Mouse (Mus musculus): Measurements from ENCODE around the gene Il13ra1. TPM values are rescaled to one million over a fixed set of nuclear protein-coding genes. Genes with fewer than 3 reads are reported as not detected.
A peak's percentile ranks its signal among the peaks of the same experiment; 100 is the strongest.

Il13ra1 gene
- 10 to 100 TPM in 1 of 2 experiments, 1 to 10 TPM in 1; 7.1 to 13.8 TPM for total RNA-seq (2021)
- long read RNA-seq, experiment 1, transcript Il13ra1-201 (11 exons, 3,712 nt): major isoform, 5 of 5 reads
- long read RNA-seq, experiment 1, partial matches to known transcripts: 0 of 5 reads
- long read RNA-seq, experiment 1, other reads (novel, unspliced or antisense): 0 of 5 reads
- long read RNA-seq, experiment 2: 0 reads

DNA sequence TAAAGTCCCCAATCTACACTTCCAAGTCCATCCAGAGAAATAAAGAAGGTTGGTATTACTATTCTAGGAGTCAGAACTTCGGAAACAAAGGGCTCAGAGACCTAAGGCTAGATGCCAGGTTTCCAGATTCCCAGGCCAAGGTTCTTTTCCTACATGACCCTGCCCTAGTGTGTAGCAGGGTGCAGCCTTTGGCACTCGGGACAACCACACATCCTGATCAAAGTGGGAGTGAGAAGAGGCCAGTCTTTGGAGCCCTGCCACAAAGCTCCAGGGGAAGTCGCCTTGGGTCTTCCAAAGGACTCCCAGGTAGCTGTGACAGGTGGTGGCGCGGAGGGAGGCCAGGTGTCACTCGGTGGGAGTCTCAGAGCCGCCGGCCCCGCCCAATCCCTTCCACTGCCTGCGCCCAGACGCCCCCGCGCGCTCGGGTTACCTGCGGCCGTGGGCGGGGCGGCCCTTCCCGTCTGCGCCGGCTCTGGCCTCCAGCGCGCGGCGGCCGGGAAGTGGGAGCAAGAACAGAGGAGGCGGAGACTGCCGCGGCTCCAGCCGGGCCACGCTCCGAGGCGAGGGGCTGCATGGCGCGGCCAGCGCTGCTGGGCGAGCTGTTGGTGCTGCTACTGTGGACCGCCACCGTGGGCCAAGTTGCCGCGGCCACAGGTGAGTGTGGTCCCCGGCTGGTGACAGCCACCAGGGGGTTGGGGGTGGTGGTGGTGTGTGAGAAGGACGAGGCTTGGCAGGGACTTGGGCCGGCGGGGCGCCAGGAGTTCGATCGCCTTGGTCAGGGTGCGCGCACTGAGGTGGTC is at the start of gene Il13ra1:
Gene Il13ra1, plus strand, starts transcription at position 489 of the 800 bp plus-strand sequence.
- peak; percentile 40 to 54 for DNase-seq

DNA sequence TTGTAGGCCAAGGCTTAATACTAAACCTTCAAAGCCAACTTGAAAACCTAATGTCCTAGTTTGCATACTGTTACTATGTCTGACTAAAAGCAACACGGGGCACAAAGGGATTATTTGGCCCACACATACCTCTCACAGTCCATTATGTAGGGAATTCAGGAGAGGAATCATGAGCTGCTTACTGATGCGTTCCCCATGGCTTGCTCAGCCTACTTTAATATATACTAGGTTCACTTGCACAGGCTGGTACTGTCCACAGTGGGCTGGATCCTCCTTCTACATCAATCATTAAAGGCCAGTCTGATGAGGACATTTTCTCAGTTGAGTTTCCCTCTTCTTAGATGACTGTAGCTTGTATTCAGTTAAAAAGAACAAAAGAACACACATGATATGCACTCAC is 37.9 kb upstream of the Il13ra1 start:
- DNase-seq: no peak

DNA sequence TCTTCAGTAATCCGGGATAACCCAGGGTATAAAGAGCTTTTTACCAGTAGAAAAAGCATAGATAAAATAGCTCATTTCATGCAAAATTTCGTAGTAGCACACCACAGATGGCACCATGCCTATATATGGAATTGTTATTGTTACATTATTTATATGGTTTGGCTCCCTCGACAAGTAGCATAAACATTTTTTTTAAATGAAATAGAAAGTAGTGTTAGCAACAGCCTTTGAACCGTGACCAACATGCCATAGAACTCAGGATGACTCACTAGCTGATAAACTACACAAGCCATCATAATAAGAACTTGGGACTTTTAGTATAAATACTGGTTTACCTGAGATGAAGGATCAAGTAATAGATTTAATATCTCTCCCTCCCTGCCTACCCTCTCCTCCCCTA is 34.7 kb upstream of the Il13ra1 start:
- DNase-seq: no peak

DNA sequence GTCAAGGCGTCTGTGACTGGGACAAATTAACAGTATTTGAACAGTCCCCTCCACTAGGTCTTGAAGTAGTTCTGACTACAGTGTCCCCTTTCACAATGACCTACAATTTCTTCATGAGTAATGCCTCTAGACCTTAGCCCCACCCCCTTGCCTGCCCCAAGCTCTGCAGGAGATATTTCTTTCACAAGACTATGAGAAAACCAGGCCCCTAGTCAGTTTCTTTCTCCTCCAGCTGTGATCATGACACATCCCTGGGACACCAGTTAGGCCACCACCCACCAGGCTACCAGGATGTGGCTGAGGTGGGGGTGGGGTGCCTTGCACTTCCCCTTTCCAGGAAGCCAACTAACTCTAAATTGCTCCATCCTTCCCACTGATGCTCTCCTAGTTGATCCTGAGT is 29.0 kb upstream of the Il13ra1 start:
- DNase-seq: peak; percentile 12

DNA sequence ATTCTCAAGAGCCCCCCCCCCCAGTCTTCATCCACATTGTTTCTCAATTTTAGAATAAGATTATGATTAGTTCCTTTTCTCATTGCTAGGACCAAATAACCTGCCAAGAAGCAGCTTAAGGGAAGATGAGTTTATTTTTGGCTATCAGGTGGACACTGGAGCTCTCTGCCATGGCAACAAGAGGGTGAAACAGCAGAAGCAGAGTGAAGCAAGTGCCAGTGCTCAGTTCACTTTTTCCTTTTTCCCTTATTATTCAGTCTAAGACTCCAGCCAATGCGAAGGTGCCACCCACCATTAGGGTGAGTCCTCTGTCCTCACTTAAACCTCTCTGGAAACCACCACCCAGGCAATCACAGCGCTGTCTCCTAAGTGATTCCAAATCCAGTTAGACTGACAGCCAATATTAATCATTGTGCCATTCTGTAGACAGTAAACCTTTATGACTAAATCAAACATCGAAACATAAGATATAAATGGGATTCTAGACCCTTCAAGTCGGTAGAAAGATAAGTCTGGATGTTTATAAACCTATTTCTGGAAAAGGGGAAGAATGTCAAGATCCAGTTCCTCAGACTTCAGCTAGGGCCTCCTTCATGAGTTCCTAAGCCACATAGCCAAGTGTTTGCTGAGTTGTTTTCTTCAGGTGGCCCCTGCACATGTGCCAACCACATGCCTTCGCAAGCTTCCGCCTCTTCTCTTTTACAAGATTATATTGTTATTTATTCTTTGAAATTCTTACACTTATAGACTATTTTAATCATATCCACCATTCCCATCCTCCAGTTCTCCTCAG is 23.2 kb upstream of the Il13ra1 start:
- DNase-seq: no peak

DNA sequence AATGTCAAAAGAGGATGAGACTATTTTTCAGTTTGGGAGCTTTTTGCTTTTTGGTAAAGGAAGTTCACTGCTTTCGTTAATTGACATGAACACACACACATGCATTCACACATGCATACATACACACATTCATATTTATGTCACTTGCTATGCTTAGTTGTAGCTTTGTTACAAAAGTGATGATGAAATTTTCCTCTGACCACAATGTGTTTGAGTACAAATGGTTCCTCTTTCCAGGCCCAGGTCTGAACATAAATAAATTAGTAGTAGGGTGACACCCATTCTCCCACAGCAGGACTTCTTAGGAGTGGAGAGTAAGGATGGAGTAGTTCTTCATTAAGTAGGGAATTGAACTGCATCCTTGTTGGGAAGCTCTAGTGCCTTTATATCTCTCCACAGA is 11.0 kb upstream of the Il13ra1 start:
- no peak for DNase-seq

DNA sequence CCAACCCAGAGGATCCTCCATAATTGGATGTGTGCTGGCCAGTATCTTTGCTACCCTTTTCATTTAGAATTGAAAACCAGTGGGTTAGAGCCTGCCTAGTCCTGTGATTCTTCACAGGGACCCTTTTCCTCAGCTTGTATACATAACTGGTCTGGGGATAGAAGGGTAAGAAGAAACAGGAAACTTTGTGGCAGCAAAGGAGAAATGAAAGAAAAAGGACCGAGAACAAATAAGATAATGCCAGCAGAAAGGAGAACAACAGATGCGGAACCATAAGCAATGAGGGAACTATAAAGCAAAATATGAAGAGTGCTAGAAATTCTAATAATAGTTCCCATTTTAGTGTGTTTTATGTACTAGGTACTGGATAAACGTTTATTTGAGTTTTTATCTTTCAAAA is 10.6 kb upstream of the Il13ra1 start:
- DNase-seq: no peak

DNA sequence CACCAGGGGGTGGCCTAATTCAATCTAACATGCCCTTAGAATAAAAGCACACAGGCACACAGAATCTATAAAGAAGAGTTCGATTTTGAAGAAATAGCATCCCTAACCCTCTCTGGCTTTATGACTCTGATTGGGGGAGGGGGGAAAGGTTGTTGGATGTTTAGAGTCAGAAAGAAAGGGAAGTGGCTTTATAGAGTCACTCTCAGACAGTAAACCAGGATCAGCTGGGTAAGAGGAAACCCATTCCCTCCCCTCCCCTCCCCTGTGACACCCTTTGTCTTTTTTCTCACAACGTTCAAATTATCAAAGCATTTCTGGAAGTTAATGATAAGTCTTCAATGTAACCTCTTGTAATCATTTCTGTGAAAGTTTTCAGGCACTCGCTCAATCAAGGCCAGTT is 3.3 kb upstream of the Il13ra1 start:
- no peak for DNase-seq

DNA sequence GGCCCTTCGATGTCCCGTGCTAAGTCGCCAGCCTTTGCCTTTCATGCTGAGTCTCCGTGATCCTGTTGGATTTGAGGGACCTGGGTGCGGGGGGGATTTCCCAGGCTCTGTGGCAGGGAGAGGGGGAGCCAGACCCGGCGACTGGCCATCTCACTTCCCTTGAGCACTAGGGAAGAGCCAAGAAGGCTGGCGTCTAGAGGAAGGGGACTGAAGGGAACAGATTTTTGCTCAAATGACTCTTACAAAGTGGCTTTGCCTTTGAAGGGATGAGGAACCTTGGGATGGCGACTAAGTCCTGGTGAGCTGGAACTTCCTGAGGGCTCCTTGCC is 476 bp downstream of the Il13ra1 start:
- no peak for DNase-seq

DNA sequence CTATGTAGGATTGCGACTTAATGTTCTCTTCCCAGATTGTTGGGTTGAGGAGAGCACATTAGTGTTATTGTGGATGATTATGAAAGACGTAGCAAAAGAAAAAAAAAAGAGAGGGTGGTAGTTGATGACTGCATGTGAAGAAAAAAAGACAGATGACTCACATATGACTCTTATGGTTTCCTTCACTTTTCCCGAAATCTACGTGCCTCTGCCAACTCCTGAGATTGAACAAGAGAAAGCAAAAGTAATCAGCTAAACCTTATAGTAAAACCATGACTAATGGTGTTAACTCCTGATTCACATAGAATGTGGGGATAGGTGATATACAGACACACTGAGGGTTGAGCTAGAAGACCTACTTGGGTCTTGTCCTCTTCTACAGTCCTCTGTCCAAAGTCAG is 3.3 kb downstream of the Il13ra1 start:
- no peak for DNase-seq

DNA sequence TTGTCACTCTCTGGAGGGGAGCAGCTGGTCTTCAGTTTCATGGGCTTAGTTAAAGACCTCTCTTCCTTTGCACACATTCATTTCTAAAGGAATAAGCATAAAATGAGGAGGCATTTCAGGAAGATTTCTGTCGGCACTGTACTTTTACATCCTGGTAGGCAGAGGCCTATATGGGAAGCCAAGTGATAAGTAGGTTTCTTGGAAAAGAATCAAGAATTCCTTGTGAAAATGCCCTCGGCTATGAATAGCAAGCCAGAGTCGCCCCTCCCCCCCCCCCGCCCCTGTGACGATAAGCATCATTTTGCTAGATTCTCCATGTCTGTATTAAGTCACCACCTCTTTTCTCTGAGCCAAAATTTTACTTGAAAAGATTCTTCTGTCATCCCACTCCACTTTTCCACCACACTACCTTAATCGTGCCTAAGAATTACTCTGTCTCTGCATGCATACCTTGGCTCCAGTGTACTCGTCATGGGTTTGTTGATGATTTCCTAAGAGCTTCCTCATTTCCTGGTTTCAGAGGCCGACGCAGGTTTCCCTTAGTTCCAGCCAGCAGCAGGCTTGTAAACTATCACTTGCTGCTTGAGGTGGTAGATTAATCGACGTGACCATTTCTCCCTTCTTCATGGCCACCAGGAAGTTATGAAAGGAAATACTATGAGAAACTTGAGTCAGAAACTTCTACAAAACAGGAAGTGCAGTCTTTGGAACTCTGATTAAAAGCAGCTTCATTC is 17.3 kb downstream of the Il13ra1 start:
- no peak for DNase-seq

DNA sequence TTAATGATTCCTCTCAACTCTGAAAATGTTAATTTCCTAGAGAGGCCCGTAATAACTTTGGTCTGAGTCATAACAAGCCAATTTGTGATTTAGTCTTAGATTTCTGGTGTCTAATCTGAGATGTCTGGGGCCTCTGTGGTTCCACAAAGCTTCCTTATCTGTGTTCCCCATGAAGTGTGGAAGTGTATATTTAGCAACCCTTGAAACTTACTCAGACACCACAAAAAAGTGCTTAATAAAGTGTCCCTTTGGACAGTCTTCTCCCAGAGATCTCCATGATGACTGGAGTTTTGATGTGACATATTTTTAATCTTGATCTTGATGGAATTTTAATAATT is 17.8 kb downstream of the Il13ra1 start:
- DNase-seq: no peak

DNA sequence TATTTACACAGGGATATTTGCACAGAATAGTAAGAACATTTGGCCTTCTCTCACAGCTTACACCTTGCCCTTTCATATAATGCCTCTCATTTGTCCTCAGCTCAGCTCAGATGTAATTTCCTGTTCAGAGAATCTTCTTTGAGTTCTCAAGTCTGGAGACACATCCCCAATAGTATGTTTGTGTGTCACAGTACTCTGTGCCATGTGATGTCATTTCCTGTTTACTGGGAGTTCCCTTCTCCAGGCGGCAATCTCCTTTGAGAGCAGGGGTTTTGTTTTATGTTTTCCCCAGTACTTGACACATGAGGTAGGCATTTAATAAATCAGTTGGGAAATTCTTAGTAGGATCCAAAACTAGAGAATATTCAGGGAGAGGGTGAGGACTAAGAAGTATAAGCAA is 24.4 kb downstream of the Il13ra1 start:
- no peak for DNase-seq

DNA sequence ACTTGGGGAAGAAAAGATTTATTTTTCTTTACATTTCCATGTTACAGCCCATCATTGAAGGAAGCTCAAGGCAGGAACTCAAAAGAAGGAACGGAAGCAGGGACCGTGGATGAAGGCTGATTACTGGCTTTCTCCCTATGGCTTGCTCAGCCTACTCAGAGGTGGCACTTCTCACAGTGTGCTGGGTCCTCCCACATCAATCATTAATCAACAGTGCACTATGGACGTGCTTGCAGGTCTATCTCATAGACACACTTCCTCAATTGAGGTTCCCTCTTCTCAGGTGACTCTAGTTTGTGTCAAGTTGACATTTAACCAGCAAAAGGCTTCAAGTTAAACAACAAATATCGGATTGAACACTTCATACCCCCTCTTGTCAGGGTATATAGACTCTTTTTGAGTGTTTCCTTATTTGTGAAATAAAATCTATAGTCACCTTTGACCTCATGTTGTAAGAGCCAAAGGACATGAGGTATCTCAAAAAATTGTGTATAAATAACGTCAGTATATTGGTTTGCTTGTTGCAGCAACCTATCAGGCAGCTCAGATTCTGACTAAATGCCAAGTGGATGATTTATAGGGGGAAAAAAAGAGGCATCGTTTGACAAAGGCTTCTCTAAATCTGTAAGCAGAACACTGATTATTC is 30.2 kb downstream of the Il13ra1 start:
- DNase-seq: no peak

DNA sequence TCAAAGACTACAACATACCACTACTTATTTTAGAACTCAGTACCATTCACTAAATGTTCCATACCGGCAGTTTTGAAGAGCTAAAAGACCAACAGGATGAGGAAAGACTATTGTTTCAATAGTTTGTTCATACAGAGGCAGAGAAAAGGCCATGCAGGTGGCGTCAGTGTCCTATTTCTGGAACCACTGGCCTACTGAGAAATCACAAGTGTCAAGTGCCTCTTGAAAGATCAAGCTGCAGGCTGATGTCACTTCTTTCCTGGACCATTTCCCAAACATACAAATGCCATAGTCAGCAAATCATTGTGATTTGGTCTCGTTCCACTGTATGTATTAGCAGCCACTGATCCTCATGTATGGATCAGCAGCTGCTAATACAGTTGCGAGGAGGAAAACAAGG is 34.8 kb downstream of the Il13ra1 start:
- DNase-seq: no peak

DNA sequence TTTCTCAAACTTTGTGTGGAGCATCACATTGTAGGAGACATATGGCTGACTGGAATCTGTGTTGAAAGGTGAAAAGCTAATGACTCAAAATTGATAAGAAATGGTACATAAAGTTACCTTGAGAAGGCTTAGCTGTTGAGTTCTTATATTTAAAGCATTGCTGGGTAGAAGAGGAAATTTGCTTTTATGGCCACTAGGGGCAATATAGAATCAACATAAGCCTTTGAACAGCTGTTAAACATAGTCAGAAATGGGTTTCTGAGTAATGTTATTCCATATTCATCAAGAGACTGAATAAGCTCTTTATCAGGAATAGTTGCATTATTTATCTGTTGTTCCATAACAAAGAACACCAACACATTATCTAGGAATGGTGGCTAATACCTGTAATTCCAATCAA is 38.2 kb downstream of the Il13ra1 start:
- no peak for DNase-seq

DNA sequence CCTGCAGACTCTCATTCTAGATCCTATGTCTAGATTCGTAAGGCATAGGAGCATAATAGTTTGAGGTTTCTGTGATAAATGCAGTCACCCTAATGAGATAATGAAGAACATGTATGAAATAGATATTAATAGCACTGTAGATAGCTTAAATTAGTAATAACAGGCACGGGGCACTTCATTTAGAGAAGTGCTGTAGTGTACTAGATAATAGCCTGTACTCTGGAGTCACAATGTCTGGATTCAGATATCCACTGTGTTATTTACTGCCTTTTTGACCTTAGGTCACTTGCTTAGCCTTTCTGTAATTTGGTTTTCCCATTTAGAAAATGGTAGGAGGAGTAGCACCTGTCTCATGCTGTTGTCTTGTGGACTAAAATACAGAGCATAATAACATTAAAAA is 44.8 kb downstream of the Il13ra1 start:
- DNase-seq: no peak

DNA sequence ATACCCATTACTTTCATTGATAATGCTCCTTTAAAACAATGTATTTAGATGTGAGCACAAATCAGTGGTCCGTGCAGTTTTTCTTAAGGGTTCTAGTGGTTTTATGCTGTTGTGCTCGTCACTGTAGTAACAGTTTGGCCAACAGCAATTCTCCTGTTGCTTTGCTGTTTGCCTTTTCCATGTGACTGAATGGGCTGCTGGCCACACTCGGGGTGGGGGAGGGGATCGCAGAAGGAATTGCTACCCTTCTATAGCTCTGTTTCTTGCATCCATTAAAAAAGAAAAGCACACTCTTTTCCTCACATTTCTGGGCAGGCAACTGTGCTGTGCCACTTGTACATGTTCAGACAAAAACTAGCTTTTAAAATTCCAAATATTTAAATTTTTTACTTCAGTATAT is 49.7 kb downstream of the Il13ra1 start:
- DNase-seq: no peak

DNA sequence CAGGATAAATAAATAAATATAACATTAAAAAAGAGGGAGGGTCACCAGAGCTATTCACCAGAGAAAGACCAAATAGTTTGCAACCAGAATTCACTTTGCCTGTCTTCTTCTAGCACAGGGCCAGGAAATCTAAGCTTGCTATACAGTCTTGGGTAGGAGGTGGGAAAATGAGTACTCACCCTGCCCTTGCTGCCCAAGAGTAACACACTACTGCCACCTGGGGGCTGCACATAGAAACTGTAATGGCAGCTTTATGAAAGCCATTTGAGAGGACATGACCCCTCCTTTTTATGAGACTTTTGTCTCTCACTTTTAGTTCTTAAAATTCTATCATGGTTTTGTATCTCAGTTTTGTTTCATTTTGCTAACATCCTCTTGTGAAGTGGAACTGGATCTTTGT is 71.7 kb downstream of the Il13ra1 start:
- DNase-seq: peak; percentile 50 to 73

DNA sequence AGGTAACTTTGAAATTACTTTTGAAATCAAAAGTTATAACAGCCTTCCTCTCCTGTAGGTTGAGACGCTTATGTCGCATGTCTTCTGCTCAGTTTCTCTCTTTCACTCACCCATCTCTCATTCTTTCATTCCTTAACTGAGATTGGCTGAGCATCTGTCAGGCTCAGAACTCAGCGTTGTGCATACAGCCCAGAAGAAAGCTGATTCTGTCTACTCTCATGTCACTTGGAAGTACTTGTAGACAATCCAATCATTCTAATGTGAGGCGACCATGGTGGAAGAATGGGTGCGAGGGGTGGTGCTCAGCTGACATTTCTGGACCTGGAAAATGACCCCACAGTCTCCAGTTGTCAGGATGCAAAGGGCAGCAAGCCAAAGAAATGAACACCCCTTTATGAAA is 74.1 kb downstream of the Il13ra1 start:
- DNase-seq: no peak

DNA sequence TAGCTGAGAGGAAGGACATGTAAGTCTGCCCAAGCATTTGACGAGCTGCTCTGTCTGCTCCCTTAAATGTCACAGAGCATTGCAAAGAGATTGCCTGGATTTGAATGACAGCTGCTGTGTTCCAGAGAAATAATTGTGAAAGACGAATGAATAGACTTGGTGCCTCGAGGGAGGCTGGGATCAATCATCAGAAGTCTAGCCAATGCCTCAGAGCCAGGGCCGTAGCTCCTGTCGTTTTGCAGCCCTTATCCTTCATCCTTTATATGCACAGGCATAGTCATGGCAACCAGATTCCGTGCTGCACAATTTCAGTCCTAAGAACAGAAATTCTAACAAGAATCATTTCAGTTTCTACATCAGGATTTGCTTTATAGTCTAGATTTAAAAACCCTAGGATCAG is 74.5 kb downstream of the Il13ra1 start:
- DNase-seq: no peak

DNA sequence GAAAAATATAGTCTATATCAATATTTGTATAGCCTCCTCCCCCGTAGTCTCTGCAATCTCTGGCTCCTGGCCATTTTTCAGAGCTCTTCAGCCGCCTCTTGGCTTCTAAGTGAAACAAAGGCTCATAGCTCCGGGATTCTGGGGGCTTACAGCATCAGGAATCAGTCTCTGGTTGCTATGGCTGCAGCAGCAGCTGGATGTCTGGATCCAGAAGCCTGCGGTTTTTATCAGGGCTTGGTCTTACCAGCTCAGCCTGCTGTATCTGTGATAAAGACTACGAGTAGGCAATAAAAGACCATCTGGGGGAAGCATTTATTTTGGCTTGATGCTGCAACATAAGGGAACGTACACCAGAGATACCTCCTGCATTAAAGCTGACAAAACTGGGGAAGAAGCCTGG is 82.0 kb downstream of the Il13ra1 start:
- DNase-seq: no peak
